ENCODE assay signal across 8 mouse cellular contexts in genomic region chr16:8671551-8672349, GRCm38 (mm10). TPM values are rescaled to one million over a fixed set of nuclear protein-coding genes. Genes with fewer than 3 reads are reported as not detected.
A peak's percentile ranks its signal among the peaks of the same experiment; 100 is the strongest.
DNase-seq lines count a peak whose midpoint lies in the region; ATAC-seq and TF ChIP-seq lines count a peak whose summit lies in the region.

Gene Carhsp1 (minus strand): TSS chr16:8672155.

- peak within 1 kb of the TSS; percentile 66 for H3K4me3 ChIP-seq in heart, embryonic 11.5 days (ENCODE audit: low read depth, low read length)
- H3K4me3 ChIP-seq in kidney, postnatal 0 days (replicated peaks; ENCODE audit: low read depth, low read length), result peak within 1 kb of the TSS; percentile 59
- peak within 1 kb of the TSS; percentile 70 for H3K4me3 ChIP-seq in liver, embryonic 11.5 days (ENCODE audit: low read depth, low read length)
- H3K4me3 ChIP-seq in stomach, embryonic 14.5 days (ENCODE audit: low read depth, low read length), result peak within 1 kb of the TSS; percentile 61

- peak within 1 kb of the TSS; percentile 81 for H3K4me2 ChIP-seq in heart, embryonic 11.5 days
- H3K4me2 ChIP-seq in kidney, postnatal 0 days (ENCODE audit: low read length), result peak within 1 kb of the TSS; percentile 84
- peak within 1 kb of the TSS; percentile 97 for H3K4me2 ChIP-seq in liver, embryonic 11.5 days
- H3K4me2 ChIP-seq in stomach, embryonic 14.5 days (replicated peaks; ENCODE audit: low read depth, low read length), result peak within 1 kb of the TSS; percentile 55

- under 1% methylated on average over 65 of the region's 67 CpGs for WGBS in heart, embryonic 11.5 days (ENCODE audit: insufficient replicate concordance)
- under 1% methylated on average over 67 of the region's 67 CpGs for WGBS in kidney, postnatal 0 days
- WGBS in liver, embryonic 11.5 days, result under 1% methylated on average over 60 of the region's 67 CpGs
- WGBS in stomach, embryonic 14.5 days, result 0% methylated on average over 67 of the region's 67 CpGs

- H3K9me3 ChIP-seq in heart, embryonic 11.5 days (replicated peaks; ENCODE audit: control insufficient read depth, low read length), result no peaks in the 10 kb centered on the region
- no peaks in the 10 kb centered on the region for H3K9me3 ChIP-seq in kidney, postnatal 0 days (replicated peaks; ENCODE audit: low read length)
- no peaks in the 10 kb centered on the region for H3K9me3 ChIP-seq in liver, embryonic 11.5 days (ENCODE audit: control insufficient read depth, low read length)
- no peaks in the 10 kb centered on the region for H3K9me3 ChIP-seq in stomach, embryonic 14.5 days (ENCODE audit: control insufficient read depth, low read depth, low read length)

- DNase-seq in B cell, adult 2 months, result peak; percentile 96
- DNase-seq in brain, adult 2 months (ENCODE audit: low read depth, low spot score), result peak; percentile 90
- peak; percentile 96 for DNase-seq in kidney, postnatal 0 days (ENCODE audit: low spot score)
- DNase-seq in liver, embryonic 11.5 days (ENCODE audit: low spot score), result peak; percentile 93
- peak; percentile 87 for DNase-seq in naive thymus-derived CD4-positive, alpha-beta T cell, adult 2 months (ENCODE audit: low read depth)

- H3K36me3 ChIP-seq in heart, embryonic 11.5 days (ENCODE audit: control insufficient read depth, insufficient read depth, low read length), result no peaks in the 10 kb centered on the region
- H3K36me3 ChIP-seq in kidney, postnatal 0 days (ENCODE audit: insufficient read depth, low read length), result no peaks in the 10 kb centered on the region
- no peaks in the 10 kb centered on the region for H3K36me3 ChIP-seq in liver, embryonic 11.5 days (ENCODE audit: control insufficient read depth, insufficient read depth, low read length)
- no peaks in the 10 kb centered on the region for H3K36me3 ChIP-seq in stomach, embryonic 14.5 days (ENCODE audit: control insufficient read depth, insufficient read depth, low read length)

- H3K9ac ChIP-seq in heart, embryonic 11.5 days (ENCODE audit: low read depth, low read length), result peak within 1 kb of the TSS; percentile 76
- H3K9ac ChIP-seq in kidney, postnatal 0 days (ENCODE audit: low read depth, low read length), result peak within 1 kb of the TSS; percentile 63
- H3K9ac ChIP-seq in liver, embryonic 11.5 days (ENCODE audit: low read depth, low read length), result peak within 1 kb of the TSS; percentile 74
- H3K9ac ChIP-seq in stomach, embryonic 14.5 days (replicated peaks; ENCODE audit: low read depth, low read length), result peak within 1 kb of the TSS; percentile 49

- H3K4me1 ChIP-seq in heart, embryonic 11.5 days (ENCODE audit: control insufficient read depth, insufficient read depth, low read length), result peaks cover 42% of the 10 kb centered on the region
- peaks cover 23% of the 10 kb centered on the region for H3K4me1 ChIP-seq in kidney, postnatal 0 days (replicated peaks; ENCODE audit: insufficient read depth, low read length)
- peaks cover 52% of the 10 kb centered on the region for H3K4me1 ChIP-seq in liver, embryonic 11.5 days (replicated peaks; ENCODE audit: control insufficient read depth, insufficient read depth, low read length)
- peaks cover 29% of the 10 kb centered on the region; the same call in 1 of the 2 replicates for H3K4me1 ChIP-seq in stomach, embryonic 14.5 days (ENCODE audit: control insufficient read depth, insufficient read depth, low read length)

- H3K27me3 ChIP-seq in heart, embryonic 11.5 days (ENCODE audit: control insufficient read depth, insufficient read depth, low read length), result no peaks in the 10 kb centered on the region
- no peaks in the 10 kb centered on the region for H3K27me3 ChIP-seq in kidney, postnatal 0 days (ENCODE audit: insufficient read depth, low read length)
- H3K27me3 ChIP-seq in liver, embryonic 11.5 days (replicated peaks; ENCODE audit: control insufficient read depth, insufficient read depth, low read length), result peaks cover 4% of the 10 kb centered on the region; the same call in 1 of the 2 replicates
- H3K27me3 ChIP-seq in stomach, embryonic 14.5 days (ENCODE audit: control insufficient read depth, insufficient read depth, low read length), result no peaks in the 10 kb centered on the region

- peak; percentile 60 for ATAC-seq in erythroblast, adult 5-6 weeks (replicated peaks; ENCODE audit: low FRiP score, poor library complexity, severe bottlenecking)
- peak; percentile 91 for ATAC-seq in heart, embryonic 11.5 days (replicated peaks; ENCODE audit: insufficient number of reproducible peaks, low FRiP score, low TSS enrichment)
- peak; percentile 89 for ATAC-seq in kidney, postnatal 0 days (replicated peaks; ENCODE audit: low FRiP score, low read depth)
- ATAC-seq in liver, embryonic 11.5 days (replicated peaks; ENCODE audit: low FRiP score), result peak; percentile 86
- ATAC-seq in stomach, embryonic 14.5 days (ENCODE audit: insufficient number of reproducible peaks, insufficient read depth, low FRiP score, low read depth), result peak; percentile 94

- peak within 1 kb of the TSS; percentile 81 for H3K27ac ChIP-seq in heart, embryonic 11.5 days (ENCODE audit: low read depth, low read length)
- H3K27ac ChIP-seq in kidney, postnatal 0 days, result peak within 1 kb of the TSS; percentile 85
- peak within 1 kb of the TSS; percentile 86 for H3K27ac ChIP-seq in liver, embryonic 11.5 days (ENCODE audit: low read depth, low read length)
- H3K27ac ChIP-seq in stomach, embryonic 14.5 days (ENCODE audit: low read length), result peak within 1 kb of the TSS; percentile 64

- peak; percentile 54 for TF ChIP-seq CTCF in kidney, postnatal 0 days (IDR thresholded peaks at IDR 0.05; ENCODE audit: low read depth)

RNA-seq across cellular contexts. Expression of gene Carhsp1, which starts in this region (rescaled TPM):
- total RNA-seq in erythroblast, adult 5-6 weeks (2015; ENCODE audit: low replicate concordance), result 106 and 129 TPM in 2 replicates
- 184 and 218 TPM in 2 replicates for total RNA-seq in erythroblast, adult 5-6 weeks (2017; ENCODE audit: low replicate concordance)
- 39.1 and 42.4 TPM in 2 replicates for polyA plus RNA-seq in heart, embryonic 11.5 days (2014; fragmentation: Nextera tagmentation; extraction: Ambion mirVana)
- polyA plus RNA-seq in kidney, postnatal 0 days (2015; fragmentation: Nextera tagmentation; extraction: Ambion mirVana), result 53.0 and 61.1 TPM in 2 replicates
- polyA plus RNA-seq in liver, embryonic 11.5 days (2014; fragmentation: Nextera tagmentation; extraction: Ambion mirVana), result 24.9 and 25.4 TPM in 2 replicates
- polyA plus RNA-seq in stomach, embryonic 14.5 days (2014; fragmentation: Nextera tagmentation; extraction: Ambion mirVana), result 35.3 and 37.0 TPM in 2 replicates

Comparison
In these comparisons a context has a peak if more than half of its experiments do, and no peak if none do; other contexts are left out.
1. Peak in every context shown above with its lines: DNase-seq, ATAC-seq, H3K4me3 ChIP-seq and H3K27ac ChIP-seq.